Mouse (Mus musculus): ENCODE data around the gene Usp33.

The Usp33 gene

DNA sequence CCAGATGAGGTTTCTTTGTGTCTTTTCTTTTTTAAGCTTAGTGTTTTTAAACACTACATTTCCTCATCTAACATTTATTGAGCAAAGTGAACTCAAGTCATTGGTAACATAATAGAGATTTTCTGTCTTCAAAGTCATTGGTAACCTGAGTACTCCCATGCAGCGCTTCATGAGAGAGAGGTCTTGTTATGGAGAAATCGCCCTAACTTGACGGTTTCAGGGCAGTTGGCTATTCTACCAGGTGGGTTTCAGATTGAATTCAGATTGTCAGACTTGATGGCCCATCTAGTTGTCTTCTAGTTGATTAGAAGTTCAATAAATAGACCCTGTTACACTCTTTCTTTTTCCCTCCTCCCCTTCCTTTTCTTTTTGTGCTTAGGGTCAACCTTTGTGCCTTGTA is 54.6 kb downstream of the Usp33 start:
- no peak for DNase-seq (ENCODE audit: low spot score in 2 of 2)

DNA sequence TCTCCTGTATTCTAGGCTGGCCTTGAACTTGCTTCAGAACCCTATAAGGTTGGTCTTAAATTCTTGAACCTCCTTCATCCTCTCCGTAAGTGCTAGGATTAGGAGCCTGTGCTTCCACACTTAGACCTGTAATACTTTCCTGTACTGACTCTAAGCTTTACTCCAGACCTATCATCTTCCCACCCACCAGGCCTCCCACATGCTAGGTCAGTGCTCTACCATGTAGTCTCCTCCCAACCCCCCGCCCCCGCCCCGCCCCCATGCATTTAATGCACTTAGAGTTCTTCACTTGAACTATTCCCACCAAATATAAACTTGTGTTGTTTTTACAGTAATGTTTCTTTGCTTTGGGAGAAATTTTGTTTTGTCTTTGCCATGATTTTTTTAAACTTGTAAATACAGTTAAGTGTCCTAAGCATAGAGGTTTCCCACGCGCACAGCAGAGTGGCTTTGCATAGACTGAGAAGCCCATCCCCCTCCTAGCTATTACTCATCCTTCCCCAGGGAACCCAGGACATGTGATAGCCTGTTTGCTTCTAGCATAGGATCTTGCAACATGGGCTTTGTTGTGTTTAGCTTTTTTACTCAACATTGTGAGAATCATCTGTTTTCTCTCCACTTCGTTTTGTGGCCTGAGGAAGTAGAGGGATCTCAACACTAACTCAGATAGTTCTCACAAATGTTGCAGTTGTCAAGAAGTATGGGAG is 55.8 kb downstream of the Usp33 start:
- DNase-seq (ENCODE audit: low spot score in 2 of 2) = no peak

DNA sequence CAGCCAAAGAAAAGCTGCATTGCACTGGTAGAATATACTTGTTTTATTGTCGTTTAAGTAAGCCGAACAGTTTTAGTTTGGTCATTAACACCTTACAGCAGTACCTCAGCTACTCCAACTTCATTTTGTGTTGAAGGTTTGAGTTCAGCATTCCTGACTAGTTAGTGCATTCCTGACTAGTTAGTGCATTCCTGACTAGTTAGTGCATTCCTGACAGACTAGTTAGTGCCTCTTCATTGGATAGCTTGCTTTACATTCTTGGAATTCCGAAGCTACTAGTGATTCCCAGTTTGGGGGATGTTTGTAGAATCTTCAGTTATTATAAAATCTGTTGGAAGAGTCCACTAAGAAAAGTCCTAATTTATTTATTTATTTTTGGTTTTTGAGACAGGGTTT is 56.4 kb downstream of the Usp33 start:
- DNase-seq (ENCODE audit: low spot score in 2 of 2) = no peak

DNA sequence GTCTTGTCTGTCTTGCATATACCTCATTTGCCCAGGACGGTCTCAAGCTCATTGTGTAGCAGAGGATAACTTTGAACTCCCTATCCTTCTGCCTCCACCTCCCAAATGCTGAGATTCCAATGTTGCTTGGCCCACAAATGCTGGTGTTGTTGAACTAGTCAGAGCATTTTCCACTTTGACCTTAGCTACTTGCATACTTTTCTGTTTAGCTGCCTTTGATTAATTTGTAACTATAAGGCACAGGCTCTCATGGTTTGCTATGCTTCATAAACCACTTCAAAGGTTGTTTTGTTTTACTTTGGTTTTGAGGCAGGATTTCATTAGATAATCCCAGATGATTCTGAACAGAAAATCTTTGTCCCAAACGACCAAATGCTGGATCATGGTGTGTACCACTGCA is 57.5 kb downstream of the Usp33 start:
- DNase-seq (ENCODE audit: low spot score in 2 of 2) = no peak

DNA sequence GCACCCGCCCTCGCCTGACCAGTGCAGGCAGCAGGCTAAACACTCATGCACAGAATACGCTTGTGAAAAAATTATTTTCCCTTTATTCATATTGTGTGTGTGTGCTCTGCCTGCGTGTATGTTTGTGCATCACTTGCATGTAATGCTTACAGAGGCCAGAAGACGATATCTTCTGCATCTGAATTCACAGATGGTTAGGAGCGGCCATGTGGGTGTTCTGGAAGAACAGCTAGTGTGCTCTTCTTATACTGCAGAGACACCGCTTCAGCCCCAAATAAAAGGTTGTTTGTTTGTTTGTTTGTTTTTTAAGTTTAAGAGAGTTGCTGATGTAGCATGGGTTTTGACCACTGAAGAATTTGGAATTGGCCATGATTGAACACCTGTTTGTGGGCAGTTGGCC is 59.1 kb downstream of the Usp33 start:
- no peak for DNase-seq (ENCODE audit: low spot score in 2 of 2)

DNA sequence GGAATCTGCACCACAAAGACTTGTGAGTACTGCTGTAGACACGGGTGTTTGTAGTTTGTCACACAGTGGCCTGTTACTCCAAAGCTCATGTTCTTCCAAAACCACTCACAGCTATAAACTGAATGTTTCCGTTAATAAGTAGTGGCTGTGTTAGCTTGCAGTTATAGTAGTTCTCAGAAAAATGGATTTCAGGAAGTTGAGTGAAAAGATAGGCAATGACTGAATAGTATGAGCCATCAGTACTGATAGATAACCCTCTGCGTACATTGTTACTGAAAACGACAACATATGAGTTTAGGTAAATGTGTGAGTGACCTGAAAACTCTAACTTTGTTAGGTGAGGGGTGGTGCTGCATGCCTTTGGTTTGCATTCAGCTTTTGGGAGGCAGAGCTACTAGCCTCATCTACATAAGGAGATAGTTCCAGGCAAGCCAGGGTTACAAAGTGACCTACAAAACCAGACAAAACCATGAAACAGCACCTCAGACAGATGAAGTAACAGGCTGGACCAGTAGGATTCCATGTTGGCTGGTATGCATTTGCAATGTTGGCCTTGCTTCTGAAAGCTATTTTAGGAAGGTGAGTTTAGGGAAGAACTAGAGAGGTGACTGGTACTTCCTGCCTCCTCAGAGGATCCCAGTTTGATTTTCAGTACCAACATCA is 59.8 kb downstream of the Usp33 start:
- no peak for DNase-seq (ENCODE audit: low spot score in 2 of 2)

DNA sequence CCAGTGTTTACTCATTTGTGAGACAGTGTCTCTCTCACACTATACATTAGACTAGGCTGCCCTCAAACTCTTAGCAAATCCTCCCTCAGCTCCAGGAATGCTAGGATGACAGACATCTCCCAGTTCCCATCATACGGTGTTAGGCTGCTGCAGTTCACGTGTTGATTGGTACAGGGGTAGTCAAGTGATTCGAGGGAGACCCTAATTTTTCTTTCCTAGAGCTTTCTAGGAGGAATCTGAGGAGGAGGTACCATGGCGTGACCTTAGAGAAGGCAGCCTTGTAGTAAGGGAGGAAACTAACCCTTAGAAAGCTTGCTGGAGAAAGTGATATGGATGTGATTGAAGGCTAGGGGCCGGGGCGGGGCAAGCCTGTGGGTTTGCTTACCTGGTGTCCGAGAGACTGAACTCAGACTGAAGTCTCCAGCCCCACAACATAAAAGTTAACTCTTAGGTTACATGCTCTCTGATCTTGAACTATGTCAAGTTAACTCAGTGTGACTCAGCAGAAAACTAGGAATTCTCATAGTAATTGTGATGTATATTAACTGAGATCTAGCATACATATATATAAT is 64.8 kb downstream of the Usp33 start:
- DNase-seq (ENCODE audit: low spot score in 2 of 2) = no peak

DNA sequence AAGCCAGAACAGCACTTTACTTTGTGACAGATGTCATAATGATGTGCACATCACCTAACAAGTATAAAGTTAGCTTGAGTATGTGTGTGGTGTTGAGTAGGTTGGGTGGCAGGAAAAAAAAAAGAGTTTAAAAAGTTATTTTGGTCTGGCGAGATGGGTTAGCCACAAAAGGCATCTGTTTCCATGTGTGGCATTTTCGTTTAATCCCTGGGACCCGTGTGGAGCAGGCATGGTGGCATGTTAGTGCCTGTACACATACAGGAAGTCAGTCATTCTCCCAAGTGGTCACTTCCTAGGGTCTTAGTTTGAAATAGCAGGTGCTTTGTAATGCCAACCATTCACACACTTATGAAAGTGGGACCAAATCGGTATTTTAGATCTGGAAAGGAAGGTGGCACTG is 66.1 kb downstream of the Usp33 start:
- no peak for DNase-seq (ENCODE audit: low spot score in 2 of 2)

DNA sequence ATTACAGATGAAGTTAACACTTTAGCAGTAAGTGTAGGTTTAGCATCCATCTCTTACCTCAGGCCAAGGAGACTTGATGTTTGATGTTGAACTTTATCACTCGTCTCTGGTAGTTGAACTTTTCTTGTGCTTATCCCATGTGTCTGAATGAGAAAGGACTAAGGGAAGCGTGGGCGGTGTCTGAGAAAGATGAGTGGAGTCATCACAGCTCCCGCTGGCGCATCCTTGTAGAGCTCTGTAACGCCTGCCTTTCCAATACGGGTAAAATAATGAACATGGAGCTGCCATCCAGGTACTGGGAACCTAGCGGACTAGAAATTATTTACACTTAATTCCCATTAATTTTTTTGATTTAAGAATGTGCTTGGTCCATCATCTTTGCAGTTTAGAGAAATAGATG is 82.6 kb downstream of the Usp33 start:
- no peak for DNase-seq (ENCODE audit: low spot score in 2 of 2)

DNA sequence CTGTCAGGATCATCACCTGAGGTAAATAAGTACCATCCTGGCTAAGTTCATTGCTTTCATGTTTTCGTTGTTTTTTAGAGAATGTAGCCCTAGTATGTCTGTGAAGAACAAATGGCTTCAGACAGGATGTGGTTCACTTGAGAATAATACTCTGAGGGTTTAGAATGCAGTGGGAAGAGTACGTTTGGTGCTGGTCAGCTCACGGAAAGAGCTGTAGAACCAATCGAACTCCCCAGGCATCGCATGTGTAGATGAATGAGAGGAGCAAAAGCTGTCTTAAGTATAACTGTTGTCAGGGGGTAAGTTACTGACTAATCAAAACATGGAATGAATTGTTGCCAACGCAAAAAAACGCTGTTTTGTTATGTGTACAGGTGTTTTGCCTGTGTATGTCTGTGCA is 86.4 kb downstream of the Usp33 start:
- no peak for DNase-seq (ENCODE audit: low spot score in 2 of 2)

DNA sequence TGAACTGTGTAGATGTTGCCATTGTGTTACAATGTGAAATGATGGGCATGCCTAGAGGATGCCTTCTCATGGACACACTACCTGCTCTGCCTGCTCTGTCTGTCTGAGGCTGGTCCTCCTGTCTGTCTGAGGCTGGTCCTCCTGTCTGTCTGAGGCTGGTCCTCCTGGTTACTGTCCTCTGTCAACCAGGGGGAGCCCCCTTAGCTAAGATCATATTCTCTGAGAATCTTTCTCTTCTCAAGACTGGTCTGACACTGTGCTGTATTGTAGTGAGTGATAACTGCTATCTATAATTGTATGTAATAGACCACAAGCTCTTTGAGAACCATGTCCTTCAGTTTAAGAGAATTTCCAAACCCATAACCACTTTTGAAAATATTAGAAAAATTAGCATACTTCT is 89.3 kb downstream of the Usp33 start:
- no peak for DNase-seq (ENCODE audit: low spot score in 2 of 2)

DNA sequence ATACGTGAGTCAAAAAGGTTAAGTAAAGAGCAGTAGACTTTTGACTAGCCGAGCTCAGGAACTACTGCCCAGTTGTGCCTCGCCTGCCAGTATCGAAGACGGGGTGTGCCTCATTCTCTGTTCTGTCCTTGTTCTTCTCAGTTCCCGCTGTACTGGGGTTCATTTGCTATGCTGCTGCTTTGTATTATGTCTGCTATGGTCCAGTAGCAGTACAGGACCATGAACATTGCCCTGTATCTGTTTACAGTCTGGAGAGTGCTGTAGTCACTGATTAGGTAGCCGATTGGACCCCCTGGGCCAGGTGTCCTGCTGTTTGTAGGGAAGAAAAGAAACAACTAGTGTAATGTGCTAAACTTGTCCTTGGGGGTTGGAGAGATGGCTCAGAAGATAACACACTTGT is 91.8 kb downstream of the Usp33 start:
- no peak for DNase-seq (ENCODE audit: low spot score in 2 of 2)

DNA sequence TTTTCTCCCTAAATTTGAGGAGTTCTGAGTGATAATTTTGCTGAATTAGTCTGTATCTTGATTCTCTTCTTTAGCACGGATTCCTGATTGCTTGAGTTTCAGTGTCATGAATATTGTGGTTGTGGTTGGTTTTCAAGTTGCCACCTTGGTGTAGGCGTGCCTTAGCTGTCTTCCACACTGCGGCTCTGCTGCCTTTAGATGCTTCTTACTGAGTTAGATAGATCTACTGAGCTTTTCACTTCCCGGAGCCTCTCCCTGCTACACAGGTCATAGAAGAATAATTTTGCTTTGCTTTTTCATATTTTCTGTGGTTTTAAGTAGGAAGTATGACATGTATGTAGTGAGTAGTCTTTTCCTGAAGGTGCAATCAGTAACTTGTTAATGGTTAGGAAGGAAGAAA is 96.5 kb downstream of the Usp33 start:
- no peak for DNase-seq (ENCODE audit: low spot score in 2 of 2)
